Mouse (Mus musculus) c-Kit-positive CD71-positive TER-119-negative erythroid progenitor cells, embryonic 14.5 days (primary cell): ENCODE data around the gene Tmco4.
"Not testable (repeated sequence)": the region's sequence is repeated elsewhere in the genome, so short reads cannot be mapped to it uniquely, and the experiment has no call there.

Experiments used
- DNase-seq: peaks from one replicate; pipeline ENCODE4 v3.0.0-alpha.2; 2013; ENCODE audit warnings: low read depth

Gene Tmco4

DNA sequence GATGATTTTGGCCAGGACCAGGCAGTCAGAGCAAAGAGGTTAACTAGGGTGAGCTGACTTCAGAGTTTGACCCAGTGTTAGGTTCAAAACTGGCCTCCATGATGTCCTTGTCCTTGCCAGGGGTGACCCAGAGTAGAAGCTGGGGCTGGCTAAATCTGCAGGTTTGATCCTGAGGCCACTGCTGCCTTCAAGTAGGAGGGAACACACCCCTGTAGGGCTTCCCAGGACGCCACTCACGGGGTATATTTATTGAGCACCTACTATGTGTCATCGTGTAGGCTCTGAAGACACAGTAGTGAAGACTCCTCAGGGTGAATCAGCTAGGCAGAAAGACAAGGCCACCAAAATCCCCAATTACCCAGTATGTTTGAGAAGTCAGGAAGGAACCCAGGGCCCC lies 1.0 kb downstream of the Tmco4 start:
- no peak for DNase-seq

DNA sequence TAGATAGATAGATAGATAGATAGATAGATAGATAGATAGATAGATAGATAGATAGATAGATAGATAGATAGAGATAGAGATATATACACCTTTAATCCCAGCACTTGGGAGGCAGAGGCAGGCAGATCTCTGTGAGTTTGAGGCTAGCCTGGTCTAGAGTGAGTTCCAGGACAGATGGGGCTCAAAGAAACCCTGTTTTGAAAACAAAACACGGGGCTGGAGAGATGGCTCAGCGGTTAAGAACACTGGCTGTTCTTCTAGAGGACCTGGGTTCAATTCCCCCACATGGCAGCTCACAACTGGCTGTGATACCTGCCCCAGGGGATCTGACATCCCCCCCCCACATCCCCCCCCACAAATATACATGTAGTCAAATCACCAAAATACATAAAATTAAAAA lies 1.9 kb downstream of the Tmco4 start:
- DNase-seq, result not testable (repeated sequence)

DNA sequence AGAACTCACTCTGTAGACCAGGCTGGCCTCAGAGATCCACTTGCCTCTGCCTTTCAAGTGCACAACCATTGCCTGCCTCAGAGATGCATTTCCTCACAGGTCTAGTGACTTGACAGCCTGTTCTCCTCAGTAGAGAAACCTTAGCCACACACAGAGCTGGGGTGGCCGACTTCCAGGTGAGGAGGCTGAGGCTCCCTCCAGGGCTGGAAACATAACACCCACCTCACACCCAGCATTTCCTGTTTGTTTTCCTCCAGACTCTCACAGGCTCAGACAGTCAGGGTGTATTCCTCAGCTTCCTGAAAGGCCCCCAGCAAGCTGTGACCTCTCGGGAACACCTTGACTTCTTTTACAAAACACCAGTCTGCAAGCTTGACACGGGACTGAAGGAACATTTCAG lies 2.5 kb downstream of the Tmco4 start:
- DNase-seq, result no peak

DNA sequence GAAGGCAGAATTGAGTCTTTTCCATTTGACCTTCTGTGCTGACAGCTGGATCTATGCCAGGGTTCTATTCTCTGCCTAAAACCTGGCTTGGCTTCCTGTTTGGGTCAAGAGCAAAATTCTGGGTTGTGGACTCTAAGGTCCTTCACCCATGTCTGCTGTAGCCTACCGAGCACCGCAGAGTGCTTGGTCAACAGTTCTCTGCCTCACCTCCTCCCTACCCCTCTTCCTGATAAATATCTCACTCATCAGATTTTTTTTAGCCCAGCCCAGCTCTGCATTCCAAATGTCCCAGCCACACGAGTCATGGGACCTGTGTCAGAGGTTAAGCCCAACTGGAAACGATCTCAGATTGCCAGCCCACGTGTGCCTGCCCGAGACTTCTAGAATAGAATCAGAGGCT lies 3.4 kb downstream of the Tmco4 start:
- DNase-seq, result no peak

DNA sequence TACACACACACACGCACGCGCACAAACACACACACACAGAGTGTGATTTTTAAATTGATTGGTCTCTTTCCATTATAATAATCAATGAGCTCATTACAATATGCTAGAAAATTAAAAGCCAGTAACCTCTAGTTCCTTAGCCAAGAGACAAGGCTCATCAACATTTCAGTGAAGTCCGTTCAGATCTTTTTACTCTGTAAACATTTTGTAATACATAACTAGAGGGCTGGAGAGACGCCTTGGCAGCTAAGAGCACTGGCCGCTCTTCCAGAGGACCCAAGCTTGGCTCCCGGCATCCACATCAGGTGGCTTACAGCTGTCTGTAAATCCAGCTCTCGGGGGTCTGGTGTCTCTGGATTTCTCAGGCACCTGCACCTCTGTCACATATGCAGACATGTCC lies 7.3 kb downstream of the Tmco4 start:
- no peak for DNase-seq

DNA sequence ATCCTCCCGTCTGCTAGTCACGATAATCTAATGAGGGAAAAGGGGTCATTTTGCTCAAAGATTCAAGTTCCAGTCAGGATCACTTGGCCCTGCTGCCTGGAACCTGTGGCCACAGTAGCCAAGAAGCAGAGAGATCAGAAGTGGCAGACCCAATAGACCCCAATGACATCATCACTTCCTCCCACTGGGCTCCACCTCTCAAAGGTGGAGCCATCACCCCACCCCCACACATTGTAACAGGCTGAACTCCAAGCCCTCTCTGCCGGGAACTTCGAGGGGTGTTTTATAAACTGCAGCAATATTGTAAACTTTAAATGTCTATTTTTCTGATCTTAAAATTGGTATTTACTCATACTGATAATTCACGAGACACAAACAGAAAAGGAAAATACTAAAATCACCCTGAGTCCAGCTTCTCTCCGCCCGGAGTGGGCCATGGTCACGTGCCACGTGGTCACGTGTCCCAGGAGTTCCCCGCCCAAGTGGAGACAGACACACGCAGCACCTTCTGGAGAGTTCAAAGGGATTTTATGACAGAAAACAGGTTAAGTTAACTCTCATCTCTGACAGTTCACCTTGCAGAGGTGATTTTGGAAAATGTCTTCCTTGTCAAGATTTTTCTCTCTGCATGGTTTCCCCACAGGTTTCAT lies 8.2 kb downstream of the Tmco4 start:
- DNase-seq, result peak; percentile 14

DNA sequence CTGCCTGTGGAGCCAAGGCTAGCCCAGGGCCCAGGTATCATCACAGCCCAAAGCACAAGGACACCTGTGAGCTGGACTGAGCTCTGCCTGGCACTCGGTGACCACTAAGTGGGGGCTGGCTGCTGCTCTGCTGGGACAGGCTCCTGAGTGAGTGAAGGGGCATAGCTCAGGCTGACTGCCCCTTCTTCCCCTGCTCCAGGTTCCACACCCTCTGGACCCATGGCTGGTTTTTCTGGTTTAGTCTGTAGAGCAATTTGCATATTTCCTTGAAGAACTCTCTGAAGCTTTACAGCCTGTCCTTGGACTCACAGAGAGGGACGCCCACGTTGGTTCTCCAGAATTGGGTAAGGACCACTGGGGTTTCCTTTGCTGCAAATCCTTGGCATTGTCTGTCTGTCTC lies 10.7 kb downstream of the Tmco4 start:
- no peak for DNase-seq

DNA sequence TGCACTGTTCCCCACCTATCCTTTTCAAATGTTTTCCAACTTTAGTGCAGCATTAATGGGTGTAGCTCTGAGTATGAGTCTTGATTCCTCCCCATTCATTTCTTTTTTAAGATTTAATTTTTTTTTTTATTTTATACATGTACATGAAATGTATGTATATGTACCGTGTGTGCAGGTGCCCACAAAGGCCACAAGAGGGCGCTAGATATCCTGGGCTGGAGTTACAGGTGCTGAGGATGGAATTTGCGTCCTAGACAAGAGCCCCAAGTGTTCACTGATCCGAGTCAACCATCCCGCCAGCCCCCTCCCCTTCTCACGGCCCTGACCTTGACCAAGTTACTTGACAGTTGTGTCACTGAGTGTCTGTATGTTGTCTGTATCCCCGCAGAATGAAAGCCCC lies 12.1 kb downstream of the Tmco4 start:
- DNase-seq, result no peak

DNA sequence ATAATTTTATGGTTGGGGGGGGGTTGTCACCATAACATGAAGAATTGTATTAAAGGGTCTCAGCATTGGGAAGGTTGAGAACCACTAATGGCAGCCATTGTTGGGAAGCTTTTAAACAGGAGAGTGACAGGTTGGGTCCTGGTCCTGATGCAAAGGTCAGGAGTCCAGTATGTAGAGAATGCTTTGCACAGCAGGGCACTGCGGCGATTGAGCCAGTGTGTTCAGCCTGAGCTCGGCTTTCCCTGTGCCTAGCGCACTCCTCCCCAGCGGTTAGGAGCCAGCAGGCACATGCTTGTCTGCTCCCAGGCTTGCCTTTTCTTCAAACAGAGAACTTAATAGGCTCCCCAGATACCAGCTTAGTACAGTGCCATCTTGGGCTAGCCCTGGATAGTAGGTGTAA lies 13.6 kb downstream of the Tmco4 start:
- no peak for DNase-seq

DNA sequence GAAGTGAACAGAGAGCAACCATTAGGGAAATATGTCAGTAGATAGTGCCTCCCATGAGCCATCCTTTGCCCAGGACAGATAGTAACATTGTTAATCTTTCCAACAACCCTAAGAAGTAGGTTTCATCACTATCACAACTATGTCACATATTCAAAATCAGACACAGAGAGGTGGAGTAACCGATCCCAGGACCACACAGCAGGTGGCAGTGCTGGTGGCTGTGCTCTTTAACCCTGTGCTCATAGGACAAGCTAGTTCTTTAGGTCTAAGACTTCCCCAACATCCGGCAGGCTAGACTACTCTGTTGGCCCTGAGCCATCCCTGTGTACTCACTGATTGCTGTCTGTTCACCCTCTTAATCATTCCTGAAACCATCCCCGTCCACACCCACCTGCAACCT lies 21.7 kb downstream of the Tmco4 start:
- DNase-seq, result no peak

DNA sequence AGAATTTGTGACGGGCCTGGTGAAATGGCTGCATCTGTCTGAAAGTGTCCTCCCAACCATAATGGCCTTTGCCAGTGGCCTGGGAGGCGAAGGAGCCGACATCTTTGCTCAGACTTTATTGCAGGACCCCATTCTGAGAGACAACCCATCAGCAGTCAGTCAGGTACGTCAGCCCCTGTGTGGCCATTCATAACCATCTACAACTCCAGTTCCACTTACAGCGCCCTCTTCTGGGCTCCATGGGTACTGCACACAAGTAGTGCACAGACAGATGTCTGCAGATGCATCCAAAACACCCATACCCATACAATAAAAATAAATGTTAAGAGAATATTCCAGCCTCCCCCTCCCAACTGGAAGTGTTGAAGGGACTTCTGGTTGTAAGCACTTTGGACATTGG lies 23.7 kb downstream of the Tmco4 start:
- DNase-seq, result no peak

DNA sequence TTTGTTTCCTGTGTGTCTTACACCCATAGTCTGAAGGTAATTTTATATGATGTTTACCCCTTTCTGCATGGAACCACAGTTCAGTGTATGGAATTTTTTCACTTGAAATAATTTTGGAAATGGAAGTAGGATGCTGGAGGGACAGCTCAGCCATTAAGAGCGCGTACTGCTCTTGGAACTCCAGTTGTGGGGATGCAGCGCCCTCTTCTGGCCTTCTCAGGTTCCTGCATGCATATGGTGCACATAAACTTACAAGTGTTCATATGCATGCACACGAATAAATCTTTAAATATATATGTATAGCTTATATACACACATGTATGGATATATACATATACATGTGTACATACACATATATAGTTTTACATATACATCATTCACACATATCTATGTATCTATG lies 24.4 kb downstream of the Tmco4 start:
- DNase-seq, result no peak

DNA sequence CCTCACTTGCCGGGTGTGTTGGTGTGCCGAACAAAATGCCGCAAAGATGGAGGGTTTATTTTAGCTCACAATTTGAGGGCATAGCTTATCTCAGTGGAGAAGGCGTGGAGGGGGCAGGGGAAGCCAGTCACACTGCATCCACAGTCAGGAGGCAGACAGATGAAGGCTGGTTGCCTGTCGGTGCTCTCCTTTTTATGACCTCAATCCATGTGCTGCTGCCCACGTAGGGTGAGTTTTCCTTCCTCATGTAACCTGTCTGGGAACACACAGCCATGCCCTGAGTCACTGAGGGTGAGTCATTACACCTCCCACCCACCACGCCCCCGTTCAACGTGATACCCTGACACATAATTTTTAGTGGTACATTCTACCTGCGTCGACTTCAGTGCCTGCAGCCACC lies 25.9 kb downstream of the Tmco4 start:
- DNase-seq, result no peak

DNA sequence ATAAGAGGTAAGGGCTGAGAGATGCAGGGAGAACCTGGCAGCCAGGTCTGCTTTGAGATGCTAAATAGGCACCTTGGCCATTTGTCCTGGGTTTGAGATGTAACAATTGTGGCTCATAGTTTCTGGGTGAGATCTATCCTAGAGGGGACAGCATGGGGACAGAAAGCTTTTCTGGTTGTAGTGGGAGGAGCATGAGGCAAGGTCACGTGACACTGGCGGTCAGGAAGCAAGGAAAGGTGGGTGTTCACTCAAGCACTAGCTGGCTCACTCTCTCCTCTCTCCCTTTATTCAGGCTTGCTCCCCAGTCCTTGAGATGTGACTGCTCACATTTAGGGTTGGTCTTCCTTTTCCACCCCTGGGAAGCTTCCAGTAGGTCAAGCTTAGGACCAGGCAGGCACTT lies 28.3 kb downstream of the Tmco4 start:
- no peak for DNase-seq

DNA sequence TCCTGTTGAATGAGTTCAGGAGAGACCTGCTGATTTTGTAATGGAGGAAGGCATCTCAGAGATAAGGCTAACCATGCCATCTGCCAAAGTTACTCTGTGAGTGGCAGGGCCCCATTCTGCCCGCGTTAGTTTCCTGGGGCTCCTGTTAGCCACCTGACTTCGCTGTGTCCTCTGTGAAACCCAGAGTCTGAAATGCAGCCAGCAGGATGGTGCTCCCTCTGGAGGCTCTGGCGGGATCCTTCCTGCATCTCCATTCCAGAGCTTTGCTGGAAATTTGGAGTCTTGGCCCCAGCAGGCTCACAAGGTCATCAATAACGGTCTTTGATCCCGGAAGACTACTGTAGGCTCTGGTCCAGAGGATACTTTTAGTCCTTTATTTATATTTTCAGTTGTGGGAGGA lies 28.7 kb downstream of the Tmco4 start:
- no peak for DNase-seq

DNA sequence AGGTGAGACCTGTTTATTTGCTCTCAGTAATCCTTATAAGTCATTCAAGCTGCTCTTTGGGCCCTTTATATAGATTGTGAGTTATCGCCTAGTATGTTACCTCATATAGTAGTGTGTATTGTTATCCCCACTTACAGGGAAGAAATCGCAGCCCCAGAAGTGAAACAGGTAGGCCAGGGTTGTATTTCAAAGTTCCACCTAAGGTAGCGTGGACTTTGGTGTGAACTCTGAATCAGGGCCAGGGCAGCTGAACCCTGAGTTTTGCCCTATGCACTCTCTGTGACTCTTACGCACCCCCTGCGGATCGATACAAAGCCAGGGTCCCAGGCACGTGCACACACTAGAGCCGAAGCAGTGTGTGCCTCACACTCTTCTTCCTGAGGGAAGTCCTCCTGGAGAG lies 31.4 kb downstream of the Tmco4 start:
- no peak for DNase-seq

DNA sequence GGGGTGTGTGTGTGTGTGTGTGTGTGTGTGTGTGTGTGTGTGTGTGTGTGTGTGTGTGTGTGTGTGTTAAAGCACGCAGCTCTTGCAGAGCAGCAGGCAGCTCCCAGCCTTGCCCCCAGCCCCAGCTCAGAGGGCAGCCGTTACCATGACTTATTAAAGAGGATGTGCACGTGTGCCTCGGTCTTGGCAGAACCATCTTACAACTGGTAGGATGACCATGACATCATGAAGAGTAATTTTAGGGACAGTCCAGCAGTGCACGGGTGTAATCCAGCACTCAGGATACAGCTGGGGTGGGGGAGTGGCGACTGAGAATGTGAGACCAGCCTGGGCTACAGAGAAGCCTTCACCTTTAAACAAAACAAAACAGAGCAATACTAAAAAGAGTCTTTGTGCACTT lies 32.5 kb downstream of the Tmco4 start:
- no peak for DNase-seq

DNA sequence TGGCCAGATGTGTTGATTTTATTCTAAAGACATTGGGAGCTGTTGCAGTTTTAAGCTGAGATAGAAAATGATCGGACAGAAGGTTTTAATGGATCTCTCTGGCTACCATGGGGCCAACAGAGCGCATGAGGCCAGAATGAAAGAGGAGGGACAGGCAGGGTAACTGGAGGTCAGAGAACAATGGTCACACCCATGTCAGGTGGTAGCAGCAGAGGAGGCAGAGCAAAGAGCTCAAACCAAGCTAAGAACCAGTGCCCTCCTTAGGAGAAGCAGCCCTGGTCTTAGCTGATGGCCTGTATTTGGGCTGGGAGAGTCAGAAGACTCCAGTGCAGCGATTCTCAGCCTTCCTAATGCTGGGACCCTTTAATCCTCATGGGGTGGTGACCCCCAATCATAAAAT lies 34.7 kb downstream of the Tmco4 start:
- DNase-seq, result no peak

DNA sequence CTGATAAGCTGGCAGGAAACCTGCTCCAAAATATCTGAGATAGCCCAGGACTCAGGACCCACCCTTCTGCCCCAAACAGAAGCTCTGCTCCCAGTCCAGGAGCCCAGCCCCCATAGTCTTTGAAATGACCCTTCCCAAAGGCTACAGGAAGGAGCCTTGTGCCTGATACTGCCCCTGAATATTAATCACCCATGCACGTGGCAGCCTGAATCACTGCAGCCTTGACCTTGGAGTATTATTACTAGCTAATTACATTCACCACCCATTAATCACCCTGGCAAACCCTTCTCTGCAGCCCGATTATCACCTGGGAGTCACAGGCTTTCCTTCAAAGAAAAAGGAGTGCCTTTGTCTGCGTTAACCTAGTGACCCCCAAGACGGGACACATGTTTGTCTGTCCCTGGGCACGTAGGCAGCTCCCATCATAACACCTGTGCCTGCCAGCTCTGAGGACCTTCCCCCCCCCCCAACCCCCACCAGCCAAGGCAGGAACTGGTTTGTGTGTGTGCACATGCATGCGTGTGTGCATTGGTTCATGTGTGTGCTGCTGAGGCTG lies 35.4 kb downstream of the Tmco4 start:
- DNase-seq, result no peak

DNA sequence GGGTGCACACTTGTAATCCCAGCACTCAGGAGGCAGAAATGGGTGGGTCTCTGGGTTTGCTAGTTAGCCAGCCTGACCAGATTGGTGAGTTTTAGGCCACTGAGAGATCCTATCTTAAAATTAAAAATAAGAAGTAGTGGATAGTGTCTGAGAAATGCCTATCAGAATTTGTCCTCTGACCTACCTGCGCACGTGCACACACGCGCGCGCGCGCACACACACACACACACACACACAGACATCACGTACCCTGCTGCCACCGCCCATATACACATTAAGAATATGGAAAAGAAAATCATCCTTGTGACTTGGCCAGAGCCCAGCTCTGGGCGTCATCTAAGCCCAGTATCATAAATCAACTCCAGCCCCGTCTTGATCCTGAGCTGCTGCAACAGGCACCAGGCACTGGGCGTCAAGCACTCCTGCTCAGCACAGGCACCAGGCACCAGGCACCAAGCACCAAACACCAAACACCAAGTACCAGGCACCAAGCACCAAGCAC lies 38.6 kb downstream of the Tmco4 start:
- no peak for DNase-seq

DNA sequence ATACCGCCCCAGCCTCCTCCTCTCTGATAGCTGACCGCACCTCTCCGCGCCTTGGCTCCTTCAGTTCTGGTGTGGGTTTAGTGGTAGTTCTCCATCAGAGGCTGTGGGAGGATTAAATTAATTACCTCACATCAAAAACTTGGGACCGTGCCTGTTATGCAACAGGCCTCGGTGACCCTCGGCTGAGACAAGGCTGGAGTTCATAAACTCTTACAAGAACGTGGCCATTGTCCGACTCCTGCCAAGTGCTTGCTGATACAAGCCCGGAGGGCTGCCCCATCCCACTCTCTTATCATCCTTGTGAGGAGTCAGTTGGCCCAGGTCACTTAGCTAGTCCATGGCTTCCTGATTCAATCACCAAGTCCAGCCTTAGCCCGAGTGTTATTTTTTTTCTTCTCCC lies 40.6 kb downstream of the Tmco4 start:
- DNase-seq, result no peak

DNA sequence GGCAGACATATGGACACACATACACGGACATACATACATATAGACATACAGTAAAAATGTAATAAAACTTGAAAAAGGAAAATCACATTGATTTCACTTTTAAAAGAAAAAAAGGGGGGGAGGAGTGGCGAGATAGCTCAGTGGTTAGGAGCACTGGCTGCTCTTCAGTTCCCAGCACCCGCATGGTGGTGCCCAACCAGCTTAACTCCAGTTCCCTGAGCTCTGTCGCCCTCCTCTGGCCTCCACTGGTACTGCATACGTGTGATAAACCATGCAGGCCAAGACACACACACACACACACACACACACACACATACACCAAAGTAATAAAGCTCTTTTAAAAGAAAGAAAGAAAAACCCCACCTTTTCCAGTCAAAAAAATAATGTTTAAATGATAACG lies 42.1 kb downstream of the Tmco4 start:
- no peak for DNase-seq

DNA sequence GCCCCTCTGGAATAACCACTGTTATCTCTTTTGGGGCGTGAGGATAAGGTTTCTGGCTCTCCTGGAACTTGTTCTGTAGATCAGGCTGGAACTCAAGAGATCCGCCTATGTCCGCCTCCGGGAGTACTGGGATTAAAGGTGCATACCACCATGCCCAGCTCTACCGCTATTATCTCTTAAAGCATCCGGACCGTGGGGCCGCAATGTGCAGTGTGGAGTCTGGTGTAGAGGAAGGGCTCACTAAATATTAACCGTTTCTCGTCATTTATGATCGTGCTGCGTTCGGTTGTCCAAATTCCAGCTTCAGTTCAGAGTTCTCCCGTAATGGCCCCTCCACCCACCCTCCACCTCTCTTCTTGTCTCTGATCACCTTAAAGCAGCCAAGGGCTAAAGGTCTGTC lies 45.7 kb downstream of the Tmco4 start:
- no peak for DNase-seq

DNA sequence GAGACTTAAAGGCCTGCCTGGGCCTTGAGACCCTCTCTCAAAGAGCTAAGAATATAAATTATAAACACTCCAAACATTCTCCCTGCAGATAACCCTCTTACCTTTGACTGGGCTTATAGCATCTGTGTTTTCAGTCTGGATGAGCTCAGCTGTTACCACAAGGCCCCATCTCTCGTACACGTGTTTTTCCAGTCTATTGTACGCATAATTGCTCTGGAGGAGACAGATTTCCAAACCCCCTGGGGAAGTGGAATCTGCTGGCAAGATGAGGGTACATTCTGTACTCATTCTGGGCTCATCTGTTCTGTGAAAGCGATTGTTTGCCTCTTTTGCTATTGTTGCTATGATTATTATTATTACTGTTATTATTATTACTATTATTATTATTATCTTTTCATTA lies 46.3 kb downstream of the Tmco4 start:
- no peak for DNase-seq
